Mouse (Mus musculus) spleen, adult 2 months (tissue): ENCODE data around the gene Myo9a. TPM values are rescaled to one million over a fixed set of nuclear protein-coding genes. Genes with fewer than 3 reads are reported as not detected.

Experiments used
- DNase-seq, 2 experiments: peaks; one replicate each; pipeline versions ENCODE4 v3.0.0 to v3.0.0-alpha.2; 2012 to 2021; ENCODE audit warnings: low spot score in 2 of 2, low read depth in 1 of 2
- H3K27ac ChIP-seq: fragments of 200-500 bp; 2 replicates; pipeline ENCODE4 v1.5.1; 2012; ENCODE audit warnings: low read length, inconsistent platforms; ENCODE audit not compliant: insufficient read depth
- H3K27me3 ChIP-seq: fragments of 200-500 bp; 2 replicates; pipeline ENCODE4 v1.6.1; 2012; ENCODE audit warnings: mild to moderate bottlenecking, moderate library complexity, low read length, inconsistent platforms; ENCODE audit not compliant: control insufficient read depth, insufficient read depth
- H3K36me3 ChIP-seq: fragments of 200-500 bp; 2 replicates; pipeline ENCODE4 v1.6.1; 2012; ENCODE audit warnings: mild to moderate bottlenecking, low read length, inconsistent platforms; ENCODE audit not compliant: control insufficient read depth, insufficient read depth
- H3K4me1 ChIP-seq: fragments of 200-500 bp; 2 replicates; pipeline ENCODE4 v1.6.1; 2011; ENCODE audit warnings: inconsistent platforms; ENCODE audit not compliant: control insufficient read depth, insufficient read depth, insufficient read length
- H3K4me3 ChIP-seq: fragments of 200-500 bp; 2 replicates; pipeline ENCODE4 v1.5.1; 2011; ENCODE audit warnings: mild to moderate bottlenecking, inconsistent platforms; ENCODE audit not compliant: insufficient read depth, insufficient read length; ENCODE audit errors: extremely low read depth
- CTCF ChIP-seq: fragments of 200-500 bp; IDR thresholded peaks from 2 replicates; pipeline ENCODE4 v1.5.1; 2011; ENCODE audit warnings: mild to moderate bottlenecking, inconsistent platforms; ENCODE audit not compliant: insufficient read depth, insufficient read length, insufficient replicate concordance; ENCODE audit errors: extremely low read depth
- POLR2A ChIP-seq: fragments of 200-500 bp; IDR thresholded peaks from 2 replicates; pipeline ENCODE4 v1.6.1; 2011; ENCODE audit warnings: low read depth, low read length, inconsistent platforms
- WGBS: fragments of 180-500 bp; shearing (Covaris S2); methylation state at CpG from one replicate; pipeline ENCODE4 v1.1.7; 2018; 5-methylcytosine and 5-hydroxymethylcytosine counted together
- polyA plus RNA-seq: library from polyadenylated mRNA; depleted of rRNA; stranded (reverse); fragments of >200 nt; gene quantifications from 2 replicates; pipeline ENCODE4 v1.2.3, GENCODE M21; 2012; rRNA removed

The Myo9a gene
- polyA plus RNA-seq, 1 experiment: 2.6 TPM

- no peak for TF ChIP-seq CTCF
- TF ChIP-seq POLR2A: no peak
- H3K4me3 ChIP-seq: no peak overlapping the region
- H3K27ac ChIP-seq: no peak overlapping the region
- H3K4me1 ChIP-seq: no peaks in the 10 kb centered on the region
- H3K36me3 ChIP-seq: no peaks in the 10 kb centered on the region
- H3K27me3 ChIP-seq: no peaks in the 10 kb centered on the region
- no peak for DNase-seq
- 73% methylated on average over 3 of the region's 3 CpGs for WGBS
Observed at GRCm38 (mm10) chr9:59964367-59964766, 213.7 kb downstream of the Myo9a start.

GRCm38 (mm10) chr9:59965046-59965445 lies 214.3 kb downstream of the Myo9a start:
- no peak for TF ChIP-seq CTCF
- TF ChIP-seq POLR2A: no peak
- WGBS: 86% methylated on average over 10 of the region's 10 CpGs
- no peak for DNase-seq
- no peaks in the 10 kb centered on the region for H3K27me3 ChIP-seq
- no peak overlapping the region for H3K27ac ChIP-seq
- no peak overlapping the region for H3K4me3 ChIP-seq
- no peaks in the 10 kb centered on the region for H3K4me1 ChIP-seq
- no peaks in the 10 kb centered on the region for H3K36me3 ChIP-seq

DNA sequence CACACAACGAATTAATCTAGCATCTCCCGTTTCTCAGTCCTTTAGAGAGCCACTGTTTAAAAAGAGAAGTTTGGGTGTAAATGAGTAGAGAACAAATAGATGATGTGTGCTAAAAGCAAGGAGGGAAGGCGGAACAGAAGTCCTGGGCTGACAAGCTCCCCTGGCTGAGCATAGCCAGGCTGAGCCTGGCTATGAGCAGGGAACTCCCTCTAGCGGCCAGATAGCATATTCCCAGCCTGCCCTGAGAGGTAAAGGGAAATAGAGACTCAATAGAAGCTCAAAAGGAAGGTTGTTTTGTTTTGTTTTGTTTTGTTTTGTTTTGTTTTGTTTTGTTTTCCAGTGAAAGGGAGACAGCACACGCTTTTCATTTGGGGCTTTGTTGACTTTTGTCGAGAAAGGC lies 218.7 kb downstream of the Myo9a start:
- WGBS: 25% methylated on average over 6 of the region's 6 CpGs
- peak; percentile 66; the same call in 1 of the 2 replicates for TF ChIP-seq CTCF
- TF ChIP-seq POLR2A: no peak
- H3K4me3 ChIP-seq: no peak overlapping the region
- H3K4me1 ChIP-seq: no peaks in the 10 kb centered on the region
- no peak overlapping the region for H3K27ac ChIP-seq
- no peaks in the 10 kb centered on the region for H3K27me3 ChIP-seq
- peak; percentile 15 to 34 for DNase-seq
- H3K36me3 ChIP-seq: no peaks in the 10 kb centered on the region

GRCm38 (mm10) chr9:59971263-59971662 lies 220.6 kb downstream of the Myo9a start:
- Histone ChIP-seq H3K4me3 (no peak overlapping the region), H3K36me3 (no peaks in the 10 kb centered on the region), H3K27me3 (no peaks in the 10 kb centered on the region), H3K27ac (no peak overlapping the region), H3K4me1 (no peaks in the 10 kb centered on the region)
- no peak for TF ChIP-seq POLR2A
- no peak for TF ChIP-seq CTCF
- DNase-seq: no peak
- 74% methylated on average over 4 of the region's 4 CpGs for WGBS

Other genes with a start within 250 kb of the Myo9a start
- 72.4 and 89.5 TPM in 2 replicates for gene Hexa, start 211.4 kb upstream of the Myo9a start, polyA plus RNA-seq
- gene Tmem202, start 211.0 kb upstream of the Myo9a start, polyA plus RNA-seq: 0.50 and 1.0 TPM in 2 replicates
- 0.07 TPM in 1 of 2 replicates, not detected in the other for gene Celf6, start 173.0 kb upstream of the Myo9a start, polyA plus RNA-seq
- gene Parp6, start 133.6 kb upstream of the Myo9a start, polyA plus RNA-seq: 15.6 and 16.3 TPM in 2 replicates
- 408 and 499 TPM in 2 replicates for gene Pkm, start 94.5 kb upstream of the Myo9a start, polyA plus RNA-seq
- gene Gramd2, start 70.8 kb upstream of the Myo9a start, polyA plus RNA-seq: 1.1 TPM in 2 replicates
- 0.96 and 2.1 TPM in 2 replicates for gene Senp8, start 186 bp upstream of the Myo9a start, polyA plus RNA-seq
- gene Nr2e3, start 209.8 kb downstream of the Myo9a start, polyA plus RNA-seq: not detected in 2 replicates